Mouse (Mus musculus) midbrain, embryonic 13.5 days (tissue): ENCODE data around the gene Shc3. TPM values are rescaled to one million over a fixed set of nuclear protein-coding genes. Genes with fewer than 3 reads are reported as not detected.

Experiments
- ATAC-seq: fragments of 200-750 bp; cut with Nextera tagmentation; 2 replicates; pipeline ENCODE4 v1.8.0; 2017; ENCODE audit warnings: mild to moderate bottlenecking, moderate TSS enrichment, moderate library complexity
- H3K27ac ChIP-seq: fragments of 300-500 bp; sonication (generic); 2 replicates; pipeline ENCODE4 v1.5.1; 2015; ENCODE audit warnings: inconsistent platforms, mild to moderate bottlenecking, moderate library complexity
- H3K27me3 ChIP-seq: fragments of 300-500 bp; sonication (generic); 2 replicates; pipeline ENCODE4 v1.6.1; 2015; ENCODE audit warnings: mild to moderate bottlenecking, inconsistent platforms
- H3K36me3 ChIP-seq: fragments of 300-500 bp; sonication (generic); 2 replicates; pipeline ENCODE4 v1.6.1; 2015; ENCODE audit warnings: mild to moderate bottlenecking, inconsistent platforms
- H3K4me1 ChIP-seq: fragments of 300-500 bp; sonication (generic); replicated peaks from 2 replicates; pipeline ENCODE4 v1.6.1; 2015; ENCODE audit warnings: inconsistent platforms
- H3K4me2 ChIP-seq: fragments of 300-500 bp; sonication (generic); replicated peaks from 2 replicates; pipeline ENCODE4 v1.6.1; 2015; ENCODE audit warnings: moderate library complexity, mild to moderate bottlenecking, inconsistent platforms
- H3K4me3 ChIP-seq: fragments of 300-500 bp; sonication (generic); replicated peaks from 2 replicates; pipeline ENCODE4 v1.5.1; 2015; ENCODE audit warnings: mild to moderate bottlenecking, inconsistent platforms
- H3K9ac ChIP-seq: fragments of 300-500 bp; sonication (generic); replicated peaks from 2 replicates; pipeline ENCODE4 v1.6.1; 2015; ENCODE audit warnings: mild to moderate bottlenecking, inconsistent platforms
- H3K9me3 ChIP-seq: fragments of 300-500 bp; sonication (generic); 2 replicates; pipeline ENCODE4 v1.6.1; 2016; ENCODE audit warnings: mild to moderate bottlenecking, inconsistent platforms
- WGBS: fragments of 180-500 bp; shearing (Covaris S2); methylation state at CpG from one replicate; pipeline ENCODE4 v1.1.7; 2015; 5-methylcytosine and 5-hydroxymethylcytosine counted together
- polyA plus RNA-seq: library from polyadenylated mRNA; unstranded; fragments of >200 nt; fragmentation: Nextera tagmentation; extraction: Ambion mirVana; gene quantifications from 2 replicates; pipeline ENCODE4 v1.2.1, GENCODE M21; 2015

The Shc3 gene
- polyA plus RNA-seq, 1 experiment from 2014 or later, result 4.1 TPM

GRCm38 (mm10) chr13:51468697-51469250, 100.4 kb downstream of the Shc3 start:
- 85% methylated on average over 17 of the region's 17 CpGs for WGBS
- H3K27me3 ChIP-seq, result no peaks in the 10 kb centered on the region

GRCm38 (mm10) chr13:51466117-51466841, 102.9 kb downstream of the Shc3 start:
- no peaks in the 10 kb centered on the region for H3K4me1 ChIP-seq
- WGBS, result 79% methylated on average over 14 of the region's 14 CpGs
- no peaks in the 10 kb centered on the region for H3K9me3 ChIP-seq
- H3K36me3 ChIP-seq, result no peaks in the 10 kb centered on the region
- ATAC-seq, result no peak
- H3K27ac ChIP-seq, result no peak overlapping the region
- H3K4me2 ChIP-seq, result no peak overlapping the region
- no peak overlapping the region for H3K9ac ChIP-seq
- no peak overlapping the region for H3K4me3 ChIP-seq
- H3K27me3 ChIP-seq, result no peaks in the 10 kb centered on the region

More at GRCm38 (mm10) chr13:51468697-51469250, 100.4 kb downstream of the Shc3 start:
- H3K9me3 ChIP-seq, result no peaks in the 10 kb centered on the region
- ATAC-seq, result no peak
- no peak overlapping the region for H3K4me2 ChIP-seq
- no peak overlapping the region for H3K4me3 ChIP-seq
- H3K9ac ChIP-seq, result no peak overlapping the region
- no peaks in the 10 kb centered on the region for H3K36me3 ChIP-seq
- no peaks in the 10 kb centered on the region for H3K4me1 ChIP-seq
- H3K27ac ChIP-seq, result no peak overlapping the region

GRCm38 (mm10) chr13:51464294-51464693, 104.9 kb downstream of the Shc3 start:
- ATAC-seq, result no peak
- no peaks in the 10 kb centered on the region for H3K9me3 ChIP-seq
- no peaks in the 10 kb centered on the region for H3K4me1 ChIP-seq
- WGBS, result 77% methylated on average over 4 of the region's 4 CpGs
- no peak overlapping the region for H3K9ac ChIP-seq
- H3K4me3 ChIP-seq, result no peak overlapping the region
- 0 out of 2 replicates have a peak, but pooled peaks cover 9% of the 10 kb centered on the region for H3K36me3 ChIP-seq
- no peaks in the 10 kb centered on the region for H3K27me3 ChIP-seq
- no peak overlapping the region for H3K27ac ChIP-seq
- no peak overlapping the region for H3K4me2 ChIP-seq

- Histone ChIP-seq H3K27me3 (no peaks in the 10 kb centered on the region), H3K9me3 (no peaks in the 10 kb centered on the region), H3K4me1 (no peaks in the 10 kb centered on the region), H3K9ac (no peak overlapping the region), H3K27ac (no peak overlapping the region), H3K4me2 (no peak overlapping the region), H3K36me3 (0 out of 2 replicates have a peak, but pooled peaks cover 9% of the 10 kb centered on the region), H3K4me3 (no peak overlapping the region)
- ATAC-seq, result no peak
- 59% methylated on average over 4 of the region's 4 CpGs for WGBS
Measured at GRCm38 (mm10) chr13:51456190-51456878, 112.9 kb downstream of the Shc3 start.

- Histone ChIP-seq H3K36me3 (peaks cover 4% of the 10 kb centered on the region; the same call in 1 of the 2 replicates), H3K27me3 (no peaks in the 10 kb centered on the region), H3K9me3 (no peaks in the 10 kb centered on the region), H3K27ac (no peak overlapping the region), H3K4me2 (no peak overlapping the region), H3K9ac (no peak overlapping the region), H3K4me3 (no peak overlapping the region), H3K4me1 (no peaks in the 10 kb centered on the region)
- no peak for ATAC-seq
- WGBS, result 87% methylated on average over 4 of the region's 4 CpGs
Measured at GRCm38 (mm10) chr13:51446550-51446949, 122.7 kb downstream of the Shc3 start.

- H3K9ac ChIP-seq, result no peak overlapping the region
- no peak overlapping the region for H3K4me2 ChIP-seq
- no peaks in the 10 kb centered on the region for H3K27me3 ChIP-seq
- no peaks in the 10 kb centered on the region for H3K4me1 ChIP-seq
- H3K4me3 ChIP-seq, result no peak overlapping the region
- 84% methylated on average over 8 of the region's 8 CpGs for WGBS
- no peak overlapping the region for H3K27ac ChIP-seq
- no peak for ATAC-seq
- H3K36me3 ChIP-seq, result 0 out of 2 replicates have a peak, but pooled peaks cover 4% of the 10 kb centered on the region
- no peaks in the 10 kb centered on the region for H3K9me3 ChIP-seq
Measured at GRCm38 (mm10) chr13:51442922-51443321, 126.3 kb downstream of the Shc3 start.

- peak; percentile 75 for ATAC-seq
- H3K4me3 ChIP-seq, result no peak overlapping the region
- no peaks in the 10 kb centered on the region for H3K27me3 ChIP-seq
- 0 out of 2 replicates have a peak, but pooled peaks cover under 1% of the 10 kb centered on the region for H3K36me3 ChIP-seq
- no peaks in the 10 kb centered on the region for H3K9me3 ChIP-seq
- H3K4me2 ChIP-seq, result no peak overlapping the region
- 44% methylated on average over 14 of the region's 14 CpGs for WGBS
- peaks cover 8% of the 10 kb centered on the region for H3K4me1 ChIP-seq
- no peak overlapping the region for H3K9ac ChIP-seq
- peak overlapping the region; percentile 72 for H3K27ac ChIP-seq
Measured at GRCm38 (mm10) chr13:51437105-51438085, 131.8 kb downstream of the Shc3 start.

GRCm38 (mm10) chr13:51435146-51435545, 134.1 kb downstream of the Shc3 start:
- no peaks in the 10 kb centered on the region for H3K36me3 ChIP-seq
- 97% methylated on average over 2 of the region's 2 CpGs for WGBS
- no peak overlapping the region for H3K4me3 ChIP-seq
- H3K4me1 ChIP-seq, result peaks cover 8% of the 10 kb centered on the region
- no peak overlapping the region for H3K4me2 ChIP-seq
- H3K9ac ChIP-seq, result no peak overlapping the region
- no peak for ATAC-seq
- H3K9me3 ChIP-seq, result no peaks in the 10 kb centered on the region
- no peaks in the 10 kb centered on the region for H3K27me3 ChIP-seq
- no peak overlapping the region for H3K27ac ChIP-seq

GRCm38 (mm10) chr13:51434460-51434859, 134.8 kb downstream of the Shc3 start:
- Histone ChIP-seq H3K4me3 (no peak overlapping the region), H3K4me1 (peaks cover 8% of the 10 kb centered on the region), H3K36me3 (no peaks in the 10 kb centered on the region), H3K9me3 (no peaks in the 10 kb centered on the region), H3K9ac (no peak overlapping the region), H3K4me2 (no peak overlapping the region), H3K27ac (no peak overlapping the region), H3K27me3 (no peaks in the 10 kb centered on the region)
- 73% methylated on average over 2 of the region's 2 CpGs for WGBS
- ATAC-seq, result no peak

- Histone ChIP-seq H3K27me3 (no peaks in the 10 kb centered on the region), H3K27ac (no peak overlapping the region), H3K4me1 (peaks cover 8% of the 10 kb centered on the region), H3K36me3 (no peaks in the 10 kb centered on the region), H3K9ac (no peak overlapping the region), H3K4me3 (no peak overlapping the region), H3K9me3 (no peaks in the 10 kb centered on the region), H3K4me2 (no peak overlapping the region)
- 66% methylated on average over 3 of the region's 3 CpGs for WGBS
- ATAC-seq, result no peak
Measured at GRCm38 (mm10) chr13:51433371-51433770, 135.8 kb downstream of the Shc3 start.

GRCm38 (mm10) chr13:51425662-51426443, 143.4 kb downstream of the Shc3 start:
- no peaks in the 10 kb centered on the region for H3K9me3 ChIP-seq
- H3K27me3 ChIP-seq, result no peaks in the 10 kb centered on the region
- WGBS, result 74% methylated on average over 4 of the region's 4 CpGs
- H3K4me2 ChIP-seq, result no peak overlapping the region
- no peaks in the 10 kb centered on the region for H3K36me3 ChIP-seq
- no peak overlapping the region for H3K9ac ChIP-seq
- ATAC-seq, result peak; percentile 62
- H3K4me3 ChIP-seq, result no peak overlapping the region
- H3K4me1 ChIP-seq, result no peaks in the 10 kb centered on the region
- peak overlapping the region; percentile 31; the same call in 1 of the 2 replicates for H3K27ac ChIP-seq
